Mouse (Mus musculus): ENCODE results near the gene Ethe1. TPM values are rescaled to one million over a fixed set of nuclear protein-coding genes. Genes with fewer than 3 reads are reported as not detected.
A peak's percentile ranks its signal among the peaks of the same experiment; 100 is the strongest.

Ethe1 gene
- polyA plus RNA-seq, 1 experiment from 2014 or later: 53.6 TPM

DNA sequence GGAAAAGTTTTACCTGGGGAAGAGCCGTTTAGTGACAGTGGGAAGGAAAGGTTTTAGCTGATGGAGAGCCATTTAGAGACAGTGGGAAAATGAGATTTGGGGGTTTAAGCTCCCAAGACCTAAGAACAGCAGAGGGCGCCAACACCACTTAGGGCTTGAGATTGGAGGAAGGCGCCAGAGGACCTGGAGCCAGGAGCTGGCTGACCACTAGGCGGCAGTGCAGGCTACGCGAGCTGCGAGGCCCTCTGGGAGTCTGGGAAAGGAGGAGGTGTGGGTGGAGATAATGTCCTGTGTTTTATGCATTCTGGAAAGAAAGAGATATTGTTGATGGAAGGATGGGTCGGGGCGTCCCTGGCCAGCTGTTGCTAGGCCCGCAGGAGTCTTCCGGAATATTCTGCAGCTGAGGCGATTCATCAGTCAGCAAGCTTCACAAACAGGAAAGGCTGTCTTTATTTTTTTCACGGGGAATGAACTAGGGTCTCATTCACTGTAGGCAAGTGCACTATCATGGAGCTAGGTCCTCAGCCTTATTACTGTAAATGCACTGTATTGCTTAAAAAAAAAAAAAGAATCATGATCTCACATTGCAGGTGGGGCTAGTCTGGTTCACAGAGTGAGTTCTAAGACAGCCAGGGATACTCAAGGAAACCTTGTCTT lies 13.7 kb downstream of the Ethe1 start:
- no peaks in the 10 kb centered on the region for H3K4me1 ChIP-seq (ENCODE audit: control insufficient read depth, insufficient read depth, low read length)
- H3K9ac ChIP-seq (ENCODE audit: low read depth, low read length): no peak overlapping the region
- H3K27ac ChIP-seq (ENCODE audit: low read depth, low read length): no peak overlapping the region
- WGBS: 5% methylated on average over 13 of the region's 13 CpGs
- H3K9me3 ChIP-seq (ENCODE audit: control insufficient read depth, low read length): no peaks in the 10 kb centered on the region
- H3K4me2 ChIP-seq (replicated peaks; ENCODE audit: low read depth, low read length): no peak overlapping the region
- H3K36me3 ChIP-seq (ENCODE audit: control insufficient read depth, insufficient read depth, low read length): no peaks in the 10 kb centered on the region
- H3K27me3 ChIP-seq (ENCODE audit: control insufficient read depth, insufficient read depth, low read length): no peaks in the 10 kb centered on the region
- ATAC-seq (ENCODE audit: low FRiP score, low TSS enrichment): peak; percentile 85
- no peak overlapping the region for H3K4me3 ChIP-seq (ENCODE audit: low read length)

GRCm38 (mm10) chr7:24605561-24605960 lies 18.2 kb downstream of the Ethe1 start:
- Histone ChIP-seq H3K4me2 (replicated peaks; ENCODE audit: low read depth, low read length) (no peak overlapping the region), H3K9ac (ENCODE audit: low read depth, low read length) (no peak overlapping the region), H3K4me1 (ENCODE audit: control insufficient read depth, insufficient read depth, low read length) (0 out of 2 replicates have a peak, but pooled peaks cover 5% of the 10 kb centered on the region), H3K27ac (ENCODE audit: low read depth, low read length) (no peak overlapping the region), H3K27me3 (ENCODE audit: control insufficient read depth, insufficient read depth, low read length) (peaks cover 12% of the 10 kb centered on the region), H3K9me3 (ENCODE audit: control insufficient read depth, low read length) (no peaks in the 10 kb centered on the region), H3K4me3 (ENCODE audit: low read length) (no peak overlapping the region), H3K36me3 (ENCODE audit: control insufficient read depth, insufficient read depth, low read length) (no peaks in the 10 kb centered on the region)
- ATAC-seq (ENCODE audit: low FRiP score, low TSS enrichment): no peak
- 89% methylated on average over 7 of the region's 7 CpGs for WGBS

- peaks cover 15% of the 10 kb centered on the region for H3K27me3 ChIP-seq (ENCODE audit: control insufficient read depth, insufficient read depth, low read length)
- 0 out of 2 replicates have a peak, but pooled peaks cover 8% of the 10 kb centered on the region for H3K4me1 ChIP-seq (ENCODE audit: control insufficient read depth, insufficient read depth, low read length)
- no peak overlapping the region for H3K4me3 ChIP-seq (ENCODE audit: low read length)
- 83% methylated on average over 7 of the region's 7 CpGs for WGBS
- H3K4me2 ChIP-seq (replicated peaks; ENCODE audit: low read depth, low read length): no peak overlapping the region
- H3K27ac ChIP-seq (ENCODE audit: low read depth, low read length): no peak overlapping the region
- H3K36me3 ChIP-seq (ENCODE audit: control insufficient read depth, insufficient read depth, low read length): no peaks in the 10 kb centered on the region
- no peak for ATAC-seq (ENCODE audit: low FRiP score, low TSS enrichment)
- no peaks in the 10 kb centered on the region for H3K9me3 ChIP-seq (ENCODE audit: control insufficient read depth, low read length)
- no peak overlapping the region for H3K9ac ChIP-seq (ENCODE audit: low read depth, low read length)
Measured at GRCm38 (mm10) chr7:24606046-24606445, 18.7 kb downstream of the Ethe1 start.

- Histone ChIP-seq H3K4me3 (ENCODE audit: low read length) (no peak overlapping the region), H3K36me3 (ENCODE audit: control insufficient read depth, insufficient read depth, low read length) (no peaks in the 10 kb centered on the region), H3K4me2 (replicated peaks; ENCODE audit: low read depth, low read length) (no peak overlapping the region), H3K4me1 (ENCODE audit: control insufficient read depth, insufficient read depth, low read length) (peaks cover 14% of the 10 kb centered on the region; the same call in 1 of the 2 replicates), H3K9ac (ENCODE audit: low read depth, low read length) (no peak overlapping the region), H3K27ac (ENCODE audit: low read depth, low read length) (no peak overlapping the region), H3K27me3 (ENCODE audit: control insufficient read depth, insufficient read depth, low read length) (peaks cover 33% of the 10 kb centered on the region), H3K9me3 (ENCODE audit: control insufficient read depth, low read length) (no peaks in the 10 kb centered on the region)
- 54% methylated on average over 6 of the region's 6 CpGs for WGBS
- peak; percentile 43; the same call in 1 of the 2 replicates for ATAC-seq (ENCODE audit: low FRiP score, low TSS enrichment)
Measured at GRCm38 (mm10) chr7:24608017-24608416, 20.7 kb downstream of the Ethe1 start.

DNA sequence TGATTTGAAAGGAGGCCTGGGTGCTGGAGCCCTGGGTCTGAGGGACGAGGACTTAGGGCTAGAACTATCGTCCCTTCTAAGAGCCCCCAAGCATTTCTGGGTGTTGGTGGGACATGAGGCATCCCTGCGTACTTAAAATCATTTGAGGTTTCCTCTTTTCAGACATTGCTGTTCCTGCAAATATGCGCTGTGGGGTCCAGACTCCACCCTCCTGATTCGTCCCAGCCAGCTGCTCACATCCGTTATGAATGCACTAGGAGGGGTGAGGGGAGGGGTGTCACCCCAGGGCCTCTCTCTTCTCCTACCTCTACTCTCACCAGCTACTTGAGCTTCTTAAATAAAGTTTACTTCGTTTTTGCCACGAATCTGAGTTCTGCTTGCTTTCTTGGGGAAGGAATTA lies 21.2 kb downstream of the Ethe1 start:
- no peaks in the 10 kb centered on the region for H3K9me3 ChIP-seq (ENCODE audit: control insufficient read depth, low read length)
- H3K36me3 ChIP-seq (ENCODE audit: control insufficient read depth, insufficient read depth, low read length): no peaks in the 10 kb centered on the region
- H3K27me3 ChIP-seq (ENCODE audit: control insufficient read depth, insufficient read depth, low read length): peaks cover 39% of the 10 kb centered on the region
- H3K27ac ChIP-seq (ENCODE audit: low read depth, low read length): no peak overlapping the region
- WGBS: 82% methylated on average over 8 of the region's 8 CpGs
- H3K4me2 ChIP-seq (replicated peaks; ENCODE audit: low read depth, low read length): no peak overlapping the region
- peaks cover 14% of the 10 kb centered on the region; the same call in 1 of the 2 replicates for H3K4me1 ChIP-seq (ENCODE audit: control insufficient read depth, insufficient read depth, low read length)
- ATAC-seq (ENCODE audit: low FRiP score, low TSS enrichment): no peak
- H3K9ac ChIP-seq (ENCODE audit: low read depth, low read length): no peak overlapping the region
- no peak overlapping the region for H3K4me3 ChIP-seq (ENCODE audit: low read length)

GRCm38 (mm10) chr7:24610144-24610878 lies 23.0 kb downstream of the Ethe1 start, which contains the start of gene Phldb3:
TSS of gene Phldb3 (plus strand) at chr7:24610763.
- Histone ChIP-seq H3K9me3 (ENCODE audit: control insufficient read depth, low read length) (no peaks in the 10 kb centered on the region), H3K4me2 (replicated peaks; ENCODE audit: low read depth, low read length) (peak within 1 kb of the TSS; percentile 61), H3K9ac (ENCODE audit: low read depth, low read length) (peak within 1 kb of the TSS; percentile 34; the same call in 1 of the 2 replicates), H3K36me3 (ENCODE audit: control insufficient read depth, insufficient read depth, low read length) (no peaks in the 10 kb centered on the region), H3K4me3 (ENCODE audit: low read length) (peak within 1 kb of the TSS; percentile 45), H3K27ac (ENCODE audit: low read depth, low read length) (no peak within 1 kb of the TSS; the same call in 1 of the 2 replicates), H3K4me1 (ENCODE audit: control insufficient read depth, insufficient read depth, low read length) (peaks cover 14% of the 10 kb centered on the region; the same call in 1 of the 2 replicates), H3K27me3 (ENCODE audit: control insufficient read depth, insufficient read depth, low read length) (peaks cover 40% of the 10 kb centered on the region)
- ATAC-seq (ENCODE audit: low FRiP score, low TSS enrichment): peak; percentile 43
- 2% methylated on average over 26 of the region's 27 CpGs for WGBS

DNA sequence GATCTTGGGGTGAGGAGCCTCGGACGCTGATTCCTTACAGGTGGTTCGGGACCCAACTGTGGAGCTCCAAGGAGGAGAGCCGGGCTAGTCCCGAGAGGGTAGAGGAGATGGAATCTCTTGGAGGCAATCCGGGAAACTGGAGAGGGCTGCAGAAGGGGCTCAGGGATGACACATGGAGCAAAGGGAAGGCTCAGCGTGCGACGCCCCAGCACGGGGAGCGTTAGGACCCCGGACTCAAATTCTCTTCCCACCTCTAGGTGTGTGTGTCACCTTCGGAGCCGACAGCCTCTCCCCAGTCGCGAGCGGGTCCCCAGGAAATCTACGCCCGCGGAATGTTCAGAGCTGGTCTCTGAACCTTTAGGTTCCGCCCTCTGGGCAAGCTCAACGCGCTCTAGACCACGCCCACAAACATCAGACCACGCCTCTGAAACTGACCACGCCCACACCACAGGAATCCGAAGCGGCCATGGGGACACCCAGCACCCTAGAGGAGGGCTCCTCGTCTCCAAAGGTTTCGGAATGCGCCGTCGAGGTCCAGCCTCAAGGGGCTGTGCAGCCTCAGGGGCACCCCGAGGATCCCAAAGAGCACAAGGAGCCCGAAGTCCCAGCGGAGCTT lies 23.6 kb downstream of the Ethe1 start:
- H3K27ac ChIP-seq (ENCODE audit: low read depth, low read length): no peak overlapping the region
- no peaks in the 10 kb centered on the region for H3K9me3 ChIP-seq (ENCODE audit: control insufficient read depth, low read length)
- WGBS: under 1% methylated on average over 36 of the region's 36 CpGs
- peak overlapping the region; percentile 34; the same call in 1 of the 2 replicates for H3K9ac ChIP-seq (ENCODE audit: low read depth, low read length)
- H3K4me3 ChIP-seq (ENCODE audit: low read length): peak overlapping the region; percentile 45
- peaks cover 40% of the 10 kb centered on the region for H3K27me3 ChIP-seq (ENCODE audit: control insufficient read depth, insufficient read depth, low read length)
- ATAC-seq (ENCODE audit: low FRiP score, low TSS enrichment): peak; percentile 69
- H3K36me3 ChIP-seq (ENCODE audit: control insufficient read depth, insufficient read depth, low read length): no peaks in the 10 kb centered on the region
- H3K4me1 ChIP-seq (ENCODE audit: control insufficient read depth, insufficient read depth, low read length): peaks cover 14% of the 10 kb centered on the region; the same call in 1 of the 2 replicates
- peak overlapping the region; percentile 61 for H3K4me2 ChIP-seq (replicated peaks; ENCODE audit: low read depth, low read length)

DNA sequence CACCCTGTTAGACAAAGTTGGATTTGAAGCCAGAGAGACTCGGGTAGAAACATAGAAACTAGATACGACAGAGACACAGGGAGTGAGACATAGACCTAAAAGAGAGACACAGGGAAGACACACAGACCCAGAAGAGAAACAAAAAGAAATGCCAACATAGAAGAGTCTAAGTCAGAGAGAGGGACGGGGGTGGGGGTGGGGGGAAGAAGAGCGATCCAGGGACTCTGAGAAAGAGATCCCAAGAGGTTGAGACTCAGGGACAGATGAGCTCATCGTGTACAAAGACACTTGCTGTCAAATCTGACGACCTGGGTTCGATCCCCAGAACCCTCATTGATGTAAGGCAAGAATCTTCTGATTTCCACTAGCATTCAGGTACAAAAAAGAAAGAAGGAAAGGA lies 24.4 kb downstream of the Ethe1 start:
- no peak overlapping the region for H3K9ac ChIP-seq (ENCODE audit: low read depth, low read length)
- H3K27me3 ChIP-seq (ENCODE audit: control insufficient read depth, insufficient read depth, low read length): peaks cover 40% of the 10 kb centered on the region
- 18% methylated on average over 7 of the region's 7 CpGs for whole genome bisulfite sequencing

More for the DNA sequence above, 24.4 kb downstream of the Ethe1 start:
- no peak overlapping the region for H3K27ac ChIP-seq (ENCODE audit: low read depth, low read length)
- peaks cover 14% of the 10 kb centered on the region; the same call in 1 of the 2 replicates for H3K4me1 ChIP-seq (ENCODE audit: control insufficient read depth, insufficient read depth, low read length)
- ATAC-seq (ENCODE audit: low FRiP score, low TSS enrichment): no peak
- H3K4me3 ChIP-seq (ENCODE audit: low read length): peak overlapping the region; percentile 45
- H3K9me3 ChIP-seq (ENCODE audit: control insufficient read depth, low read length): no peaks in the 10 kb centered on the region
- no peaks in the 10 kb centered on the region for H3K36me3 ChIP-seq (ENCODE audit: control insufficient read depth, insufficient read depth, low read length)
- H3K4me2 ChIP-seq (replicated peaks; ENCODE audit: low read depth, low read length): peak overlapping the region; percentile 61
